Mouse (Mus musculus) CH12.LX (cell line): Measurements from ENCODE around the gene Sycp3.

Experiments
- CTCF ChIP-seq, 2 experiments: IDR thresholded peaks in 1 of 2; conservative IDR thresholded peaks in 1 of 2; 2 replicates each; pipeline ENCODE4 v1.5.1; 2011 to 2012; ENCODE audit warnings: low read depth in 2 of 2, low read length in 2 of 2, improper control_type of control experiment in 1 of 2, inconsistent platforms in 1 of 2, mild to moderate bottlenecking in 1 of 2, moderate library complexity in 1 of 2
- MAZ ChIP-seq: IDR thresholded peaks from 2 replicates; pipeline ENCODE4 v1.6.1; 2012; ENCODE audit warnings: low read depth, mild to moderate bottlenecking, inconsistent platforms, low read length, improper control_type of control experiment, moderate library complexity
- POLR2AphosphoS2 ChIP-seq: IDR thresholded peaks from 2 replicates; pipeline ENCODE4 v1.6.1; 2011; ENCODE audit warnings: low read depth, low read length, improper control_type of control experiment

DNA sequence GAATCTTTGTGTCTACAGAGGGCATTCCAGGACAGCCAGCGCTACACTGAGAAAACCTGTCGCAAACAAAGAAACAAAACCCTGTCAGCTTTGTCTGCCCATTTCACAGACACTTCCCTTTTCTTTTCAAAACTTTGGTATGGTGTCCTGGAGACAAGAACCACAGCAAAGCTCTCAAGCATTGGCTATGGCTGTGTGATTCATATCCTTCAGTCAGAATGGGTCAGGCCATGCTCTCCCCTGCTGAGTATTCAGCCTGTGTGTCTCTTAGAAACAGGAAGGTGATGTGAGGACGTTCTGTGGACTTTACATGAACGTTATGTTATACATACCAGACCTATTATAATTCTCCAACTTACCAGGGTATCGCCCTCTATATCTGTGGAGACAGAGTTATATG, 41.7 kb upstream of the Sycp3 start:
- TF ChIP-seq POLR2AphosphoS2 (no peak), CTCF (conservative IDR thresholded peaks at IDR 0.05 in 1 of 2, IDR thresholded peaks at IDR 0.05 in 1 of 2; ENCODE audit: low read depth in 2 of 2, low read length in 2 of 2) (no peak), MAZ (no peak)
